Mouse (Mus musculus) liver, postnatal 0 days (tissue): Measurements from ENCODE around the gene Gnat2.

ENCODE experiments used
- CTCF ChIP-seq: sonication (generic); IDR thresholded peaks from 2 replicates; pipeline ENCODE4 v1.5.1; 2016; ENCODE audit warnings: antibody characterized with exemption, low read depth
- EP300 ChIP-seq: IDR thresholded peaks from 2 replicates; pipeline ENCODE4 v1.6.1; 2016; ENCODE audit warnings: antibody characterized with exemption, low read depth, mild to moderate bottlenecking

- TF ChIP-seq CTCF: no peak
- TF ChIP-seq EP300: no peak
Measured at GRCm38 (mm10) chr3:108087329-108087728, 5.3 kb upstream of the Gnat2 start.
